Mouse (Mus musculus): ENCODE results near the gene Ece2.

The Ece2 gene

DNA sequence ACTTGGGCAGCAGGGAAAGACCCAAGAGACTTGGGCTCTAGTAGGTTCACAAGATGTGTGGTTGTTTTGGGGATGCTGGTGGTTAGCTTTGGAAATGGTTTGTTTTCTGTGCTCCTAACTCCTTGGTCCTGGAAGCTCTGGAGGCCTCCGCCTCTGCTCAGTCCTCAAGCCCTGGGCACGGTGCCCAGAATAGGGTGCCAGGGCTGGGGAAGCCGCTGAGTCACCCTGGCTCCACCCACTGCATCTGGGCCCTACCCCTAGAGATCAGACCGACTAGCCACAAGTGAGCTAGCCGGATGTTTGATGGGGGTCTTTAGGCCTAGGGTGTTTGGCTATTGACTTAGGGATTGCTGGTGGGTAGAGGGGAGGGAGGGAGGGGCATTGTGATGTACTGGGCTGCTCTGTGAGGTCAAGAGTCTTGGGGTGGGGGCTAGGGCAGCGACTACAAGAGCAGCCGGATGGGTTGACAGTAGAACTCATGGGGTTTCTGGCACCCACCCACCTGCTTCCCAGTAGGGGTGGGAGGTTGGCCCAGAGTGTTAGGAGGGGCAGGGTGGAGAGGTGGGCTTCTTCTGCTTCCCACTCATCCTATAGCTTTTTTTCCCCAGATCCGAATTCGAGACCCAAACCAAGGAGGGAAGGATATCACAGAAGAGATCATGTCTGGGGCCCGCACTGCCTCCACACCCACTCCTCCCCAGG is 48.5 kb downstream of the Ece2 start:
- intact Hi-C loops (cut with DNase I), result loop anchor here (5.0 to 10.0 kb wide), 2 partner anchors 34 to 143 kb away; partner anchors contain the start of gene Ap2m1

DNA sequence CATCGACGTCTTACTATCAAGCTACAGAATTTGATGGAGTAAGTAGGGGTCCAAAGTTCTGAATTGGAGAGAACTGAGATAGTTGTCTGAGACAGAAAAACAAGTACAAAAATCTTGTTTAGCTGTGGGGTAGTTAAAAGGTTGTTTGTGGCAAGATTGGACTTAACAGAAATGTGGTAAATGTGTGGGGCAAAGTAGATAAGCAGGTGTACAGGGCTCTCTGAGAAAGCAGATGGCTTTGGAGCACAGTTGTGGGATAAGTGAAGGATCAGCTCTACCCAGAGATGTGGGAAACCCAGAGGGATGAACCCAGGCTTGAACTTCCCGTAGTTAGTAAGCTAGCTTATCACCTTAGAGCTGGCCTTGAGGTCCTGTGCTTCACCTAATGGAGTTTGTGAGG is 61.1 kb downstream of the Ece2 start:
- intact Hi-C loops (cut with DNase I), result no loop called here

DNA sequence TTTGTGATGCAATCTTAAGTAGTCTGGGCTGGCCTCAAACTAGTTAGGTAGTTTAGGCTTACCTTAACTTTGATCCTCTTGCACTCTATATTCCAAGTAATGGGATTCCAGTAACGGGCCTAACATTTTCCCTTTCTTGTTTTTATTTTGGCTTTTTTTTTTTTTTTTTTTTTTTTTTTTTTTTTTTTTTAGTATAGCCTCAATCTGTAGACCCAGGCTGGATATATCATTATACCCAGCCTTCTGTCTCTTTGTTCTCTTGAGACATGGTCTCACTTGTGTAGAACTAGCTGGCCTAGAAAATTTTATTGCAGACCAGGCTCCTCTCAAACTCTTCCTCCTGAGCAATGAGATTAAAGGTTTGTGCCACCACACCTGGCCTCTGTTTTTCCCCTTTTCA is 62.0 kb downstream of the Ece2 start:
- intact Hi-C loops (cut with DNase I), result no loop called here

DNA sequence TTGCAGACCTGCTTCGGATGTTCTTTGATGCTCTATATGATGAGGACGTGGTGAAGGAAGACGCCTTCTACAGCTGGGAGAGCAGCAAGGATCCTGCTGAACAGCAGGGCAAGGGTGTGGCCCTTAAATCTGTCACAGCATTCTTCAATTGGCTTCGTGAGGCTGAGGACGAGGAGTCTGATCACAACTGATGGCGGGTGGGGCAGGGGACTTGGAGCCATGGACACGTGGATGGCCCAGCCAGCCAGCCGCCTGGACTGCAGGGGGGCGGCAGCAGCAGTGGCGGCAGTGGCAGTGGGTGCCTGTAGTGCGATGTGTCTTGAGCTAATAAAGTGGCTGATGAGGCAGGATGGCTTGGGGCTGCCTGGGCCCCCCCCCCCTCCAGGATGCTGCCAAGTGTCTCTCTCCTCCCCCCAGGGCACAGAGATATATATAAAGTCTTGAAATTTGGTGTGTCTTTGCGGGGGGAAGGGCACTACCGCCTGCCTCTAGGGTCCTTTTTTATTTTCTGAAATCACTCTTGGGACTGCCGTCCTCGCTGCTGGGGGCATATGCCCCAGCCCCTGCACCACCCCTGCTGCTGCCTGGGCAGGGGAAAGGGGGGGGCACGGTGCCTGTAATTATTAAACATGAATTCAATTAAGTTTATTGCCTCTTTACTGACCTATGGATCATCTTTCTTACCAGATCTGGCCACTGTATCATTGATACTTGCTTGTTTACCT is 62.8 kb downstream of the Ece2 start:
- intact Hi-C loops (cut with DNase I), result no loop called here

DNA sequence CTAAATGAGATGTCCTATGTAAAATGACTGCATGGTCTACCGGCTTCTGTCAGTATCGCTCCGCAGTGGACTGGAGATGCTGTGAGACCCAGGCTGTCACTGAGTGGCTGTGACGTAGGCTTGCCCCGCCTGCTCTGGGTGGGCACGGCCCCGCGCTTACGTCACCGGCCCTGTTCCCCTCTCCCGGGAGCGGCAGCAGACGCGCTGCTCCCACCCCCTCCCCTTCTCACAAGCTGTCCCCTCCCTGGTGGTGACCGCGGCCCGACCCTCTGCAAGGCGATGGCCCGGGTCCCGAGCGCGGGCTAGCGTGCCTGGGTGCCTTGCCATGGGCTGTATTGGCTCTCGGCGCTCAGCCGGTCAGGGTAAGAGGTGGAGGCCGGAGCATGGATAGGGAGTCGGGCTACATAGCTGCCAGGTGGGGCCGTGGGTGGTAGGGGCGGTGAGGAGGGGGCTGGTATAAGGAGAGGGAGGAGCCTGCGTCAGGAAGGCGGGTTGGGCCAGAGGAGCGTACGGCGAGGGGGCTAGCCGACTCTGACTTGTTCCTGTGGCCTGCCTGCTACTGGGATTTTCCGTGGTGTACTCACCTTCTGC is 63.6 kb downstream of the Ece2 start, which contains the start of gene Fam131a:
Gene Fam131a (plus strand): TSS at position 131 of the 591 bp plus-strand sequence.
- intact Hi-C loops (cut with DNase I), result no loop called here

DNA sequence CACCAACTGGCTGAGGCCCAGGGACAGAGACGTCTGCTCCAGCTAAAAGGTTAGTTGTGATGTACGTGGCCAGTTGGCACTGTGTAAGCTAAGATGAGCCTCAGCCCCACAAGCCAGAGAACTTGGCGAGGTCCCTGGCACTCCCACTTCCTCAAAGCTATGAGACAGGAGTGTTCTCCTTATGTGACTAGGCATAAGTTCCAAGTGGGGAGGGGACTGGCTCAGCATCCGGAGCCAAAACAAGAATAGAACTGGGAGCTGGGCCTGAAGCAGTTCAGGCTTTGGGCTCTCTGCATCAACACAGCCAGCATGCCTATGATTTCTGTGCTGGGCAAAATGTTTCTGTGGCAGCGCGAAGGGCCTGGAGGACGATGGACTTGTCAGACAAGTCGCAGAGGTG is 65.2 kb downstream of the Ece2 start:
- intact Hi-C loops (cut with DNase I), result no loop called here

DNA sequence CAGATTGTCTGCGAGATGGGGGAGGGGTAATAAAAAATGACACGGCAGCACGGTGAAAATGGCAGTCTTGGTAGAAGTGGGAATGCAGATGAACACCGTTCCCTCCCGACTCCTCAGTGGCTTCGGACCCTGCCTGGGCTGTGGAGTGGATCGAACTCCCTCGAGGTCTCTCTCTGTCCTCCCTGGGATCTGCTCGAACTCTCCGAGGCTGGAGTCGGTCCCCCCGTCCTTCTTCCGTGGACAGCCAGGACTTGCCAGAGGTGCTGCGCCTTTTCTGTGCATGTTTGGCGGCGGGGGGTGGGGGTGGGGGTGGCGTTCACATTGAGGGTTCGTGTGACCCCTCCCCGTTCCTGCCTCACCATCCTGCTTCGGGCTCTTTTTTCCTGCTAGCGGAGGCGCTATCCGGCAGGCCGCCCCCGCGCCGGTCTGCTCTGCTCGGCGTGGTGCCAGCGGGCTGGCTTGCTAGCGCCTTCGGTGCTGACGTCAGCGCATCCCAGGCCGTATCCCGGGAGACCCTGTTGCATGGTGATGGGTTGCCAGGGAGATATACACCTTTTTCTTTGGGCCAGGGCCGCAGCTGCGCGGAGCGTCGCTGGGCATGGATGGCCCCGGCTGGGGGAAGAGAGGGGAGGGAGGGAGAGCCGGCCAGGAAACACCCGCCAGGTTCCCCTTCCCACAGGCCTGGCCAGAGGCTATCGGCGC is 66.1 kb downstream of the Ece2 start:
- intact Hi-C loops (cut with DNase I), result no loop called here

Small RNA genes within 50 kb of the gene (microRNA-seq; reads per million reads assigned to microRNA genes)
- 6.4 to 12.3 reads per million in 2 experiments for gene Mir1224

Measured in adrenal gland (tissue).